Mouse (Mus musculus) lung, adult 2 months (tissue): ENCODE measurements around the gene Kin. TPM values are rescaled to one million over a fixed set of nuclear protein-coding genes. Genes with fewer than 3 reads are reported as not detected.

Experiments used
- DNase-seq: peaks from one replicate; pipeline ENCODE4 v3.0.0; 2022
- H3K4me1 ChIP-seq: fragments of 200-500 bp; 2 replicates; pipeline ENCODE4 v1.6.1; 2011; ENCODE audit warnings: low read length; ENCODE audit not compliant: control insufficient read depth, insufficient read depth
- H3K4me3 ChIP-seq: fragments of 200-500 bp; replicated peaks from 2 replicates; pipeline ENCODE3; 2011; ENCODE audit warnings: low read depth, mild to moderate bottlenecking, control low read depth, low read length; ENCODE audit errors: extremely low read depth
- CTCF ChIP-seq: fragments of 200-500 bp; IDR thresholded peaks from 2 replicates; pipeline ENCODE4 v1.5.1; 2011; ENCODE audit warnings: mild to moderate bottlenecking, low read length, control low read depth; ENCODE audit not compliant: insufficient read depth
- POLR2A ChIP-seq: fragments of 200-500 bp; IDR thresholded peaks from 2 replicates; pipeline ENCODE4 v1.6.1; 2011; ENCODE audit warnings: low read depth, mild to moderate bottlenecking, control low read depth, low read length, borderline replicate concordance; ENCODE audit errors: extremely low read depth
- WGBS: fragments of 180-500 bp; shearing (Covaris S2); methylation state at CpG from one replicate; pipeline ENCODE4 v1.1.7; 2018; 5-methylcytosine and 5-hydroxymethylcytosine counted together
- polyA plus RNA-seq: library from polyadenylated mRNA; depleted of rRNA; stranded (reverse); fragments of >200 nt; gene quantifications from 2 replicates; pipeline ENCODE4 v1.2.3, GENCODE M21; 2012

Kin gene
- polyA plus RNA-seq, 1 experiment, result 1.7 TPM

DNA sequence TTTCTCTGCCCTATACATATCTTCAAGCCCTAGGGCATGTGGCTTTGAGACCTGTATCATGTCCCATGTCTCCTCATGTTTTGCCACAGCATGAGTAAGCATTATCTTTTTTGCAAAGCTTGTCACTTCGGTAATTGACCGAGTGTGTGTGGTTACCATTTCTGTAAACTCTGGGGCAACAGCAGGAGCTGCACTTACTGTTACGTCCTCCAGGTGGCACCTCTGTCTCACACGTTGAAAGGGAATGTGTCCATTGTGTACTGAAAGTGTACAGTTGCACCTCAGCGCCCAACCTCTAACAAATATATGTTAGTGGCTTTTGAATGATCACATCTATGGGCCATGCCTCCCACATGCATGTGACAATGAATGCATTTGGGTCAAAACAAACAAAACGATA lies 20.8 kb downstream of the Kin start:
- TF ChIP-seq CTCF (peak; percentile 94), POLR2A (no peak)
- WGBS, result 33% methylated on average over 6 of the region's 6 CpGs
- Histone ChIP-seq H3K4me1 (no peaks in the 10 kb centered on the region), H3K4me3 (no peak overlapping the region)
- DNase-seq, result peak; percentile 31

DNA sequence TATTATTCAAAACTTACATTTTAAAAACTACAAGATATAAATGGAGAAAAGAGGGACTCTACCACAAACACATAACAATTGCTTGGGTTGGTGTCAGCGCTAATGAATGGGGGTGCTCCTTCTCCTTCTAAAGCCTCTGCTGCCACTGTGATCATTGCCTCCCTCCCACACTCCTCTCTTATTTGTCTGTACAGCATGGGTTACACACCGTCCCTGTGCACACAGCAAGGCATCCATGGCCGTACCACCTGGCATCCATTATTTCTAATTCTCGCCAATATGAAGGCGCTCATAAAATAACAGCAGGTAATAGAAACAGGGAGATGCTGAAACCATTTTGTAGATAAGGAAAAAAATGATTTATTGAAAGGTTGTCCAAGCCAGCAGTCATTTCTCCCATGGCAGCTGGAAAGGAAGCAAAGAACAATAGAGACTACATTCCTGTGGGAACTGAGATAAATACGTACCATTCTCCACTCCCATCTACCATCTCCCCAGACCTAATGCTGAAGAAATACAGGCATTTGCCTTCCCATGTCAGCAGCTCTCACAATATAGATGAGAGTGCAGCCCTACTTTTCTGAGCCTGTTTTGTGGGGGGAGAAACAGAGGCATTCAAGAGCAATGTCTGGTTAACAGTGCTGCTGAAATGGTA lies 28.3 kb downstream of the Kin start:
- DNase-seq, result no peak
- Histone ChIP-seq H3K4me1 (no peaks in the 10 kb centered on the region; the same call in 1 of the 2 replicates), H3K4me3 (no peak overlapping the region)
- TF ChIP-seq CTCF (no peak), POLR2A (no peak)
- 59% methylated on average over 6 of the region's 6 CpGs for WGBS

DNA sequence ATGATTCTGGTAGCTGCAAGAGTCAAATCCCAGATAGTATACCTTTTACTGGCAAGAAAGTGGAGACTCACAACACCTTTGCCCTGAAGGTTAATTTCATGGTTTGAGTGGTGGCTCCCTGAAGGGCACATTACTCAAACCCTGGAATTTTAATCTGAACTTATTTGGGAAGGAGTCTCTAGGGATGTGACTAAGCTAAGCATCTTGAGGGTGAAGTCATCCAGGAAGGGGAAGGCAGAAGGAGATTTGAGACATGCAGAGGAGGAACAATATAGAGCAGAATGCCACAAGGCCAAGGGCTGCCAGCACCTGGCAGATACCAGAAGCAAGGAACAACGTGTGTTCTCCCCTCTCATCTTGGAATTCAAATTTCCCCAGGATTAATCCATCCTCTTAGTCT lies 38.4 kb downstream of the Kin start:
- Histone ChIP-seq H3K4me1 (no peaks in the 10 kb centered on the region), H3K4me3 (no peak overlapping the region)
- no peak for DNase-seq
- TF ChIP-seq CTCF (no peak), POLR2A (no peak)
- WGBS, result 51% methylated on average over 1 of the region's 1 CpGs

DNA sequence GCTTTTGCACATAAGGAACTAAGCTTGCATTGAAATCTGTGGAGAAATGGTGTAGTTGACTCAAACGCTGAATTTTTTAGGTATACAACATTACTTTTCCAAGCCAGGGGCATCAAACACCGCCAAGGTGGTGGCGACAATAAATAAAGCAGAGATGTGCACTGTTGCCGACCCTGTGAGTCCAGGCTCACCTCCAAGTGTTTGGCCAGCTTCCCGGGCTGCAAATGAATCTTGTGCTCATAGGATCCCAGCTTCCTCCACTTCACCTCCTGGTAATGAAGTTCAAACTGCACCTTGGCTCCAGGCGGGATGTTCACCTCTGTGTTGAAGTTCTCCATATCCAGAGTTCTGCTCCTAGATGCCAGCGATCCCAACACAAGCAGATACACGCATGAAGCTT lies 38.9 kb downstream of the Kin start:
- H3K4me3 ChIP-seq, result no peak overlapping the region
- no peak for TF ChIP-seq POLR2A
- TF ChIP-seq CTCF, result no peak
- no peak for DNase-seq
- 70% methylated on average over 8 of the region's 8 CpGs for WGBS
- H3K4me1 ChIP-seq, result no peaks in the 10 kb centered on the region

DNA sequence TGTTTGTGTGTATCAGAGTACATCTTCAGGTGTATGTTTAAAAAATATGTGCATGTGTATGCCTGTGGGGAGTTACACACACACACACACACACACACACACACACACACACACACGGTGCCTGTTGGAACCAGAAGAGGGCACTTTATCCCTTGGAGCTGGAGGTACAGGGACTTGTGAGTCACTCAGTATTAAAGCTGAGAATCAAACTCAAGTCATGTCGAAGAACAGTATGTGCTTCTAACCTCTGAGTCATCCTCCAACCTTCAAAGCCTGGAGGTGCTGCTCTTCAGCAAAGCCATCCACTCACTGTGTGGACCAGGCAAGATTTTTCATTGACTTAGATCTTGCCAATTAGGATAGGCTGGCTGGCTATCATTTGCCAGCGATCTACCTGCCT lies 41.4 kb downstream of the Kin start:
- Histone ChIP-seq H3K4me3 (no peak overlapping the region), H3K4me1 (no peaks in the 10 kb centered on the region)
- 53% methylated on average over 3 of the region's 3 CpGs for WGBS
- TF ChIP-seq POLR2A (no peak), CTCF (no peak)
- no peak for DNase-seq

DNA sequence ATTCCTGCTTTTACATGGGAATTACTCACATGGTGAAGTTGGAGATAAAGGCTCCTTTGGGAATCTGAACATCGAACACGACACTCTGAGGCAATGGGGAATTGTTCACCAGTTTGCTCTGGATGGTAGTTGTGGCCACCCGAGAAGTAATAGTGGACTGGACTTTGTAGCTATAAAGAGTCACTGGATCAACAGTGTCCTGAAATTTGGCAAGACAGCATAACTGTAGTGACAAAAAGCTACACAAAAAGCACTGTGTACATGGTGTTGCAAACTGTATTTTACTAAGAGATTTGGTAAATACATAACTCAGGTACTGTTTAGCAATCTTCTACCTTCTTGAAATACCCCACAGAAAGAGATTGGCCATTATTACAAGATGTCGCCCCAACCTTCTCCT lies 45.7 kb downstream of the Kin start:
- Histone ChIP-seq H3K4me1 (no peaks in the 10 kb centered on the region), H3K4me3 (no peak overlapping the region)
- TF ChIP-seq POLR2A (no peak), CTCF (no peak)
- DNase-seq, result no peak
- WGBS, result 85% methylated on average over 4 of the region's 4 CpGs

DNA sequence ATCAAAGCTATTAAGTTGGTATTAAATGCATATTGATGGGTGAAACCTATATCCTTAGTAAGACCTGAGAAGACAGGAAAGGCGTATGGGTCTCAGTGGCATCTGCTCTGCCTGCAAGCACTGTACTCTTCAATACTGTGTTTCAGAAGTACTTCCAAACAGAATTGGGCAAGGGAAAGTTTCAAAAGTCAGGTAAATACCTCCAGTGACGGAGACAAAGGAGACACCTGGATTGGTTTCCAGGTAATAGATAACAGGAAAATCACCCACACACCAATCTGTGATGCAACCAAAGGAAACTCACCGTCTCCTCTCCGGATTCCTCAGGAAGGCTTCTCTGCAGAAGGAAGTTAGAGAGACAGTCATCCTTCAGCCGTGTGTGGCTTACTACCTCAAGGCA lies 47.1 kb downstream of the Kin start:
- TF ChIP-seq CTCF (no peak), POLR2A (no peak)
- WGBS, result 80% methylated on average over 5 of the region's 5 CpGs
- H3K4me3 ChIP-seq, result no peak overlapping the region
- DNase-seq, result no peak
- no peaks in the 10 kb centered on the region for H3K4me1 ChIP-seq

DNA sequence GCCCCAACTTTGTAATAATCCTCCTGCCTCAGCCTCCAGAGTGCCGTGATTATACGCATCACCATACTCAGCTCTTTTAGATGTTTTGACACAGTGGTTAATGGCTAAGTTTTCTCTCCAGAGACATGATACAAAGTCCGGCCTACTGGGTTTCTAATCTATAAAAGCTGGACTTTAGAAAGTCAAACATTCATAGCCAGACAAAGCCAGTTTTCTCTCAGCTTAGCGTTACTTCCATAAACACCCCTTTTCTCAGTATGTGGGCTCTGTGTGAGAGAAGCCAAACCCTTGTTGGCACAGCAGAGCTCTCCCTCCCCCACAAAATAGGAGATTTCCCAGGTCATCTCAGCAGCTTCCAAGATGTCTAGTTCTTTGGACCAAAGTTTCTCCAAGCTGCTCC lies 48.2 kb downstream of the Kin start:
- H3K4me3 ChIP-seq, result no peak overlapping the region
- TF ChIP-seq POLR2A (no peak), CTCF (no peak)
- 78% methylated on average over 4 of the region's 4 CpGs for WGBS
- H3K4me1 ChIP-seq, result no peaks in the 10 kb centered on the region
- no peak for DNase-seq

DNA sequence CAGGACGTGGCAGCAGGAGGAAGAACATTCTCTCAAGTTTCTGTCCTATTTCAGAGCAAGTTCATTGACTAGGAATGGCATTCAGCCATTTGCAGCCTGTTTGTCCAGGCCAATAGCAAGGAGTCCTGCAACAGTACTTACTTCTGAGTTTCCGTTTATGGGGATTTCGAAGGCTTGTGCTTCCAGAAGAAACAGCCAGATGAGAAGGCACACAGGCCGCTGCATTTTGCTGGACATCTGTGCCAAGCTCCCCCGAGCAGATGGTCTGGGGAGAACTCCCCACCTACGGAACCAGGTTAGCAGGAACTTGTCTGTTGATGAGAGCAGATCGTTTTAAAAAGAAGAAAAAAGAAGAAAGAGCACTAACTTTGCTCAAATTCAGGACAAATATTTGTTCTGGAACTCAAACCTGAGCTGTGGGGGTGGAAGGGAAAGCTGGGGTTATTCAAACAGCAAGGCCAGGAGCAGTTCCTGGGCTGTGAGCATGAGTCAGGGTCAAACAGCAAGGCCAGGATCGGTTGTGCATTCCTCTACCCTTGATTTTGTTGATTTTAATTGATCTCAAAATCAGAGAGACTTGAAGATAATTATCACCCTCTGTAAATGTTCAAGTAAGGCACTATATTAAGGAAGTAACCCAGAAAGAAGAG lies 50.1 kb downstream of the Kin start:
- no peak for DNase-seq
- no peak for TF ChIP-seq POLR2A
- no peak for TF ChIP-seq CTCF
- Histone ChIP-seq H3K4me1 (no peaks in the 10 kb centered on the region), H3K4me3 (no peak overlapping the region)
- 47% methylated on average over 8 of the region's 8 CpGs for WGBS

DNA sequence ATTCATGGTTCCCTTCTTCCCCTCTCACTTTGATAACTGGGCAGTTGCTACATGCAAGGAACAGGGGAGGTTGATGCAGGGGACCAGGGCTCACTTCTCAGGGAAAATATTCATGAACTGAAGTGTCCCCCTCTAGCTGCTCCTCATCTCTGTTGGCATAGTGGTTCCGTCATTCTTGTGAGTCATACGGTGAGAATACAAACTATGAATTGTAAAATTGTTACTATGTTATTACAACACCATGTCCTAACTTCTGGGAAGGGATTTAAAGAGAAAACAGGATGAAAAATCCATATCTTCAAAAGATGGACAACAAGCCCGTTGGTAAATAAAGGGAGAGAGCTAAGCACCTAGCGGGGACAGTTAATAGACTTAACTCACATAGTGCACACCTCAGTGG lies 50.9 kb downstream of the Kin start, which contains the start of gene Itih2:
TSS of gene Itih2 (minus strand) at position 101 of the 400 bp plus-strand sequence.
- Histone ChIP-seq H3K4me1 (no peaks in the 10 kb centered on the region), H3K4me3 (no peak within 1 kb of the TSS)
- no peak for DNase-seq
- TF ChIP-seq POLR2A, result no peak
- TF ChIP-seq CTCF, result no peak
- WGBS, result 71% methylated on average over 4 of the region's 4 CpGs

DNA sequence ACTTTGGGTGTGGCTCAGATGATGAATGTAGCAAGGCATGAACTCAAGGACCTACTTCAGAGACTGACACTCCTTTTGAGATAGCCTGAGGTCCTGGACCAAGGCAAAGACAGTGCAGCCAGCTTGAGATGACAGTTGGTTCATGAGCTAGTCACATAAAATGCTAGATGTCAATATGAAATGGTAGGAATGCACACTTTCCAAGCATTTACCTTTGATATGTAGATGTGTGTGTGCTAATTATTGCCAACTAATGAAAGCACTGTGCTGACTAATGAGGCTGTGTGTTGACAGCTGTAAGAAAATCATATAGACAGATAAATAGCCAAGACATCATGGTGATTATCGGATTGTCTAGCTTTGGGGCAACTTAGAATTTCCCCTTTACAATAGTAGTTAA lies 51.7 kb downstream of the Kin start:
- Histone ChIP-seq H3K4me3 (no peak overlapping the region), H3K4me1 (no peaks in the 10 kb centered on the region)
- 89% methylated on average over 1 of the region's 1 CpGs for WGBS
- TF ChIP-seq POLR2A (no peak), CTCF (no peak)
- DNase-seq, result no peak
